Mouse (Mus musculus): ENCODE measurements around the gene Gm17467.
"Not testable (repeated sequence)": the region's sequence is repeated elsewhere in the genome, so short reads cannot be mapped to it uniquely, and the experiment has no call there.

Gm17467 gene

GRCm38 (mm10) chrX:123704691-123705090 is at the start of gene Gm17467:
TSS of gene Gm17467 (minus strand) at chrX:123704791.
- ATAC-seq (ENCODE audit: insufficient number of reproducible peaks, low FRiP score, low TSS enrichment), result not testable (repeated sequence)

Data from cerebellum, adult (tissue).